Mouse (Mus musculus) induced T-regulatory cell, adult 2 months (primary cell): ENCODE results near the gene Asgr1.
"Not testable (repeated sequence)": the region's sequence is repeated elsewhere in the genome, so short reads cannot be mapped to it uniquely, and the experiment has no call there.

Experiments
- DNase-seq: peaks from one replicate; pipeline ENCODE4 v3.0.0-alpha.2; 2012; ENCODE audit warnings: low read depth

Gene Asgr1

GRCm38 (mm10) chr11:70068245-70068644 lies 14.4 kb downstream of the Asgr1 start:
- no peak for DNase-seq

GRCm38 (mm10) chr11:70070057-70070456 lies 16.2 kb downstream of the Asgr1 start:
- DNase-seq = no peak

- DNase-seq = not testable (repeated sequence)
These were observed 16.7 kb downstream of the Asgr1 start for GRCm38 (mm10) chr11:70070603-70071002.

- DNase-seq = peak; percentile 71
These were observed 20.6 kb downstream of the Asgr1 start for GRCm38 (mm10) chr11:70074379-70075071.

GRCm38 (mm10) chr11:70075581-70075980 lies 21.7 kb downstream of the Asgr1 start:
- DNase-seq = no peak

GRCm38 (mm10) chr11:70077441-70077840 lies 23.6 kb downstream of the Asgr1 start:
- DNase-seq = no peak

GRCm38 (mm10) chr11:70079175-70079574 lies 25.3 kb downstream of the Asgr1 start:
- DNase-seq = no peak

- peak; percentile 57 for DNase-seq
These were observed 26.0 kb downstream of the Asgr1 start for GRCm38 (mm10) chr11:70079928-70080327.

GRCm38 (mm10) chr11:70080803-70081590 lies 27.1 kb downstream of the Asgr1 start:
- peak; percentile 14 for DNase-seq

GRCm38 (mm10) chr11:70084563-70084962 lies 30.7 kb downstream of the Asgr1 start:
- DNase-seq = peak; percentile 21

- DNase-seq = no peak
These were observed 38.3 kb downstream of the Asgr1 start, which contains the start of gene Asgr2 for GRCm38 (mm10) chr11:70091986-70092783. Gene Asgr2 (plus strand): TSS chr11:70092644.

- DNase-seq = no peak
These were observed 43.5 kb downstream of the Asgr1 start for GRCm38 (mm10) chr11:70097396-70097795.

- no peak for DNase-seq
These were observed 45.2 kb downstream of the Asgr1 start for GRCm38 (mm10) chr11:70099102-70099501.

- no peak for DNase-seq
These were observed 45.9 kb downstream of the Asgr1 start for GRCm38 (mm10) chr11:70099809-70100208.

- no peak for DNase-seq
These were observed 49.9 kb downstream of the Asgr1 start for GRCm38 (mm10) chr11:70103701-70104315.

GRCm38 (mm10) chr11:70107085-70107484 lies 53.2 kb downstream of the Asgr1 start:
- no peak for DNase-seq
